Mouse (Mus musculus): ENCODE data around the gene Sgo1.

DNA sequence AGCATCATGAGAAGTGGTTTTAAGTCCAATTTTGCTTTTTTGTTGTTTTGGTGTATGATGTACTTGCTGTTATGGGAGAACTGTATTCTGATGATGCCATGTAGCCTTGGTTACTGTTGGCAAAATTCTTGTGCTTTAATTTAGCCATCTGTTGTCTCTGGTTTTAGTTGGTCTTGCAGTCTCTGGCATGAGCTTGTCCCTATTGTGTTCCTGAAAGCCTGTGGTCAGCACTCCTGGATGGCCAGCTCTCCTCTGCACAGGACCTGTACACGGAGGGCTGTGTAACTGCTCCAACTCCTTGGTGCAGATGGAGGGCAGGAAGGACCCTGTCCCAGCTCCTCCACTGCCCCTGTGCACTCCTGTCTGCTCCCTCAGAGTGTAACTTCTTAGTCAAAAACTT lies 29.3 kb upstream of the Sgo1 start:
- TF ChIP-seq POLR2A (IDR thresholded peaks at IDR 0.05; ENCODE audit: low read depth, low read length) (no peak), CTCF (conservative IDR thresholded peaks at IDR 0.05; ENCODE audit: insufficient read depth, insufficient read length, low read depth, low read length) (no peak)

Measured in kidney, adult 2 months (tissue).